ENCODE assay signal across 8 mouse cellular contexts in the genomic region with DNA sequence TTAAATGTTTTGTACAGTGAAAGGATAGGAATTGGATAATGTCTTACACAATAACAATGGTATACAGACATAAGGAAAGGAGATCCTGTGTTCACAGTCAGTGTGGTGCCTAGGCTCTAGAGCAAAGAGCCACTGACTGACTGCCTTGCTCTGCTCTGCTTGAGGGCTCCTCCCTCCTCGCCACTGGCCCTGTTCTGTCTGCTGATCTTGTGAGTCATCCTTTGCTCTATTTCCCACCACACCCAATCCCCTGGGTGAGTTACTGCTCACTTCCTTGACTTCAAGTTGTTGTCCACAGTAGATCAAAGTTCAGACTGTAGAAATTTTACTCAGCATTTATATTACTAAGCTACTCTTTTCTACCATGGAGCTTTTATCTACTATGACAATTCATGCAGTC.
DNase-seq lines count a peak whose midpoint lies in the region; ATAC-seq and TF ChIP-seq lines count a peak whose summit lies in the region.

No protein-coding gene starts in this region.

- H3K9ac ChIP-seq in heart, postnatal 0 days (replicated peaks; ENCODE audit: low read depth, low read length): no peak overlapping the region
- H3K9ac ChIP-seq in lung, embryonic 16.5 days (ENCODE audit: low read length): no peak overlapping the region
- H3K9ac ChIP-seq in stomach, postnatal 0 days (ENCODE audit: low read length): no peak overlapping the region

- intact Hi-C loops in left cerebral cortex, postnatal 36 days (cut with DNase I): no loop called here
- intact Hi-C loops in left cerebral cortex, postnatal 4 days (cut with DNase I): no loop called here

- WGBS in heart, postnatal 0 days: 67% methylated on average over 1 of the region's 1 CpGs
- 67% methylated on average over 1 of the region's 1 CpGs for WGBS in lung, embryonic 16.5 days
- 17% methylated on average over 1 of the region's 1 CpGs for WGBS in stomach, postnatal 0 days

- peak; percentile 70 for ATAC-seq in heart, postnatal 0 days (ENCODE audit: insufficient read depth, low read depth)
- peak; percentile 49 for ATAC-seq in lung, embryonic 16.5 days (ENCODE audit: low read depth)
- ATAC-seq in stomach, postnatal 0 days (ENCODE audit: low FRiP score, low TSS enrichment): peak; percentile 97

- H3K27ac ChIP-seq in heart, postnatal 0 days (ENCODE audit: low read depth): 0 out of 2 replicates have a peak overlapping the region, but pooled peaks have one; percentile 25
- H3K27ac ChIP-seq in lung, embryonic 16.5 days (ENCODE audit: low read length): no peak overlapping the region
- peak overlapping the region; percentile 65; the same call in 1 of the 2 replicates for H3K27ac ChIP-seq in stomach, postnatal 0 days (replicated peaks)

- DNase-seq in A20 (ENCODE audit: low read depth, low spot score): peak; percentile 59
- peak; percentile 79 for DNase-seq in T-cell, adult 2 months (ENCODE audit: low spot score)
- DNase-seq in heart, postnatal 0 days (ENCODE audit: low spot score): peak; percentile 51
- DNase-seq in stomach, postnatal 0 days (ENCODE audit: low spot score): peak; percentile 51
- DNase-seq in left cerebral cortex, postnatal 36 days (ENCODE audit: low spot score in 2 of 2): no peak
- no peak for DNase-seq in left cerebral cortex, postnatal 4 days
- no peak for DNase-seq in layer of hippocampus, adult 18-20 months (ENCODE audit: low spot score in 2 of 2)

- no peaks in the 10 kb centered on the region for H3K27me3 ChIP-seq in heart, postnatal 0 days (ENCODE audit: control insufficient read depth, insufficient read depth, low read length)
- H3K27me3 ChIP-seq in lung, embryonic 16.5 days (ENCODE audit: control insufficient read depth, insufficient read depth, low read depth, low read length): no peaks in the 10 kb centered on the region; the same call in 1 of the 2 replicates
- no peaks in the 10 kb centered on the region for H3K27me3 ChIP-seq in stomach, postnatal 0 days (ENCODE audit: control insufficient read depth, insufficient read depth, low read length)

- no peaks in the 10 kb centered on the region for H3K36me3 ChIP-seq in heart, postnatal 0 days (replicated peaks; ENCODE audit: control insufficient read depth, insufficient read depth, low read length)
- H3K36me3 ChIP-seq in lung, embryonic 16.5 days (ENCODE audit: control insufficient read depth, insufficient read depth, low read length): no peaks in the 10 kb centered on the region
- no peaks in the 10 kb centered on the region for H3K36me3 ChIP-seq in stomach, postnatal 0 days (ENCODE audit: control insufficient read depth, insufficient read depth, low read length)

- H3K4me2 ChIP-seq in heart, postnatal 0 days (ENCODE audit: low read depth, low read length): no peak overlapping the region
- no peak overlapping the region for H3K4me2 ChIP-seq in lung, embryonic 16.5 days (ENCODE audit: low read depth, low read length)
- H3K4me2 ChIP-seq in stomach, postnatal 0 days (replicated peaks; ENCODE audit: low read depth): no peak overlapping the region

- TF ChIP-seq CTCF in heart, postnatal 0 days (IDR thresholded peaks at IDR 0.05; ENCODE audit: low read depth): no peak
- no peak for TF ChIP-seq CTCF in stomach, postnatal 0 days (IDR thresholded peaks at IDR 0.05; ENCODE audit: low read depth)

- H3K4me1 ChIP-seq in heart, postnatal 0 days (ENCODE audit: control insufficient read depth, insufficient read depth): no peaks in the 10 kb centered on the region
- H3K4me1 ChIP-seq in lung, embryonic 16.5 days (replicated peaks; ENCODE audit: control insufficient read depth, insufficient read depth, low read length): no peaks in the 10 kb centered on the region
- no peaks in the 10 kb centered on the region for H3K4me1 ChIP-seq in stomach, postnatal 0 days (replicated peaks; ENCODE audit: control insufficient read depth, insufficient read depth)

- no peak overlapping the region for H3K4me3 ChIP-seq in heart, postnatal 0 days (ENCODE audit: low read depth, low read length)
- no peak overlapping the region for H3K4me3 ChIP-seq in lung, embryonic 16.5 days (ENCODE audit: low read length)
- H3K4me3 ChIP-seq in stomach, postnatal 0 days (ENCODE audit: low read depth, low read length): no peak overlapping the region

- H3K9me3 ChIP-seq in heart, postnatal 0 days (replicated peaks; ENCODE audit: control insufficient read depth, low read length): no peaks in the 10 kb centered on the region
- H3K9me3 ChIP-seq in lung, embryonic 16.5 days (ENCODE audit: control insufficient read depth, low read length): no peaks in the 10 kb centered on the region
- H3K9me3 ChIP-seq in stomach, postnatal 0 days (ENCODE audit: control insufficient read depth, low read length): no peaks in the 10 kb centered on the region

- TF ChIP-seq EP300 in heart, postnatal 0 days (IDR thresholded peaks at IDR 0.05; ENCODE audit: low read depth): 0 out of 2 replicates have a peak, but pooled peaks have one; percentile 30
- TF ChIP-seq EP300 in stomach, postnatal 0 days (optimal IDR thresholded peaks at IDR 0.05): no peak

Comparison
In these comparisons a context has a peak if more than half of its experiments do, and no peak if none do; other contexts are left out.
1. DNase-seq: peak in A20 (single experiment), T-cell, adult 2 months (single experiment), heart, postnatal 0 days (single experiment) and stomach, postnatal 0 days (single experiment); none in left cerebral cortex, postnatal 36 days (0 of 2), left cerebral cortex, postnatal 4 days (single experiment) and layer of hippocampus, adult 18-20 months (0 of 2).
2. Peak in every context shown above with its lines, with median percentiles within 50 percentile points of each other: ATAC-seq.